8 mouse cellular contexts compared by ENCODE assay signal in genomic region chr10:120478164-120478563, GRCm38 (mm10). TPM values are rescaled to one million over a fixed set of nuclear protein-coding genes. Genes with fewer than 3 reads are reported as not detected.
DNase-seq lines count a peak whose midpoint lies in the region; ATAC-seq and TF ChIP-seq lines count a peak whose summit lies in the region.

No protein-coding gene starts in this region.

- WGBS in heart, postnatal 0 days = 1% methylated on average over 16 of the region's 16 CpGs
- under 1% methylated on average over 16 of the region's 16 CpGs for WGBS in limb, embryonic 13.5 days
- WGBS in neural tube, embryonic 13.5 days = 1% methylated on average over 16 of the region's 16 CpGs

- 0 out of 2 replicates have a peak, but pooled peaks cover 6% of the 10 kb centered on the region for H3K27me3 ChIP-seq in heart, postnatal 0 days (ENCODE audit: control insufficient read depth, insufficient read depth, low read length)
- H3K27me3 ChIP-seq in limb, embryonic 13.5 days = no peaks in the 10 kb centered on the region
- peaks cover 21% of the 10 kb centered on the region for H3K27me3 ChIP-seq in neural tube, embryonic 13.5 days

- H3K9ac ChIP-seq in heart, postnatal 0 days (replicated peaks; ENCODE audit: low read depth, low read length) = no peak overlapping the region
- H3K9ac ChIP-seq in limb, embryonic 13.5 days = peak overlapping the region; percentile 100
- peak overlapping the region; percentile 31; the same call in 1 of the 2 replicates for H3K9ac ChIP-seq in neural tube, embryonic 13.5 days

- TF ChIP-seq EP300 in heart, postnatal 0 days (IDR thresholded peaks at IDR 0.05; ENCODE audit: low read depth) = no peak

- no peaks in the 10 kb centered on the region for H3K36me3 ChIP-seq in heart, postnatal 0 days (replicated peaks; ENCODE audit: control insufficient read depth, insufficient read depth, low read length)
- H3K36me3 ChIP-seq in limb, embryonic 13.5 days = no peaks in the 10 kb centered on the region
- no peaks in the 10 kb centered on the region for H3K36me3 ChIP-seq in neural tube, embryonic 13.5 days

- 0 out of 2 replicates have a peak, but pooled peaks have one; percentile 15 for ATAC-seq in common myeloid progenitor, adult 5-6 weeks (replicated peaks; ENCODE audit: low read depth, poor library complexity, severe bottlenecking)
- peak; percentile 33; the same call in 1 of the 2 replicates for ATAC-seq in heart, postnatal 0 days (ENCODE audit: insufficient read depth, low read depth)
- ATAC-seq in limb, embryonic 13.5 days (ENCODE audit: low FRiP score, low read depth) = no peak
- ATAC-seq in neural tube, embryonic 13.5 days (ENCODE audit: low read depth) = no peak

- H3K9me3 ChIP-seq in heart, postnatal 0 days (replicated peaks; ENCODE audit: control insufficient read depth, low read length) = no peaks in the 10 kb centered on the region
- H3K9me3 ChIP-seq in limb, embryonic 13.5 days = no peaks in the 10 kb centered on the region
- no peaks in the 10 kb centered on the region for H3K9me3 ChIP-seq in neural tube, embryonic 13.5 days

- H3K4me1 ChIP-seq in heart, postnatal 0 days (ENCODE audit: control insufficient read depth, insufficient read depth) = peaks cover 9% of the 10 kb centered on the region; the same call in 1 of the 2 replicates
- H3K4me1 ChIP-seq in limb, embryonic 13.5 days = peaks cover 16% of the 10 kb centered on the region
- H3K4me1 ChIP-seq in neural tube, embryonic 13.5 days (replicated peaks) = peaks cover 46% of the 10 kb centered on the region

- no peak overlapping the region for H3K27ac ChIP-seq in heart, postnatal 0 days (ENCODE audit: low read depth)
- H3K27ac ChIP-seq in limb, embryonic 13.5 days = peak overlapping the region; percentile 97; the same call in 1 of the 2 replicates
- no peak overlapping the region for H3K27ac ChIP-seq in neural tube, embryonic 13.5 days (replicated peaks)

- TF ChIP-seq CTCF in heart, postnatal 0 days (IDR thresholded peaks at IDR 0.05; ENCODE audit: low read depth) = no peak

- H3K4me2 ChIP-seq in heart, postnatal 0 days (ENCODE audit: low read depth, low read length) = peak overlapping the region; percentile 92
- peak overlapping the region; percentile 90 for H3K4me2 ChIP-seq in limb, embryonic 13.5 days (replicated peaks)
- peak overlapping the region; percentile 95 for H3K4me2 ChIP-seq in neural tube, embryonic 13.5 days

- H3K4me3 ChIP-seq in heart, postnatal 0 days (ENCODE audit: low read depth, low read length) = peak overlapping the region; percentile 73
- H3K4me3 ChIP-seq in limb, embryonic 13.5 days = peak overlapping the region; percentile 94
- H3K4me3 ChIP-seq in neural tube, embryonic 13.5 days = peak overlapping the region; percentile 70

- DNase-seq in heart, adult 11 months = peak; percentile 61
- DNase-seq in heart, adult 9 months (ENCODE audit: low spot score in 2 of 2) = no peak
- DNase-seq in heart, postnatal 0 days (ENCODE audit: low spot score) = peak; percentile 42
- DNase-seq in cerebellum, adult 11 months = no peak
- DNase-seq in urinary bladder, postnatal 25 days (ENCODE audit: low spot score) = no peak

RNA-seq across cellular contexts. Expression of gene Hmga2, which starts 1.9 kb away (rescaled TPM):
- total RNA-seq in common myeloid progenitor, adult 5-6 weeks (2017) = 6.1 and 7.0 TPM in 2 replicates
- 0.77 and 1.0 TPM in 2 replicates for total RNA-seq in heart, postnatal 0 days (2014; rRNA removed; ENCODE audit: low replicate concordance)
- 0.53 and 0.63 TPM in 2 replicates for polyA plus RNA-seq in heart, postnatal 0 days (2015; fragmentation: Nextera tagmentation; extraction: Ambion mirVana)
- polyA plus RNA-seq in limb, embryonic 13.5 days (2015; fragmentation: Nextera tagmentation; extraction: Ambion mirVana) = 88.7 and 108 TPM in 2 replicates
- polyA plus RNA-seq in neural tube, embryonic 13.5 days (2015; fragmentation: Nextera tagmentation; extraction: Ambion mirVana) = 3.7 and 8.8 TPM in 2 replicates

Comparison
In these comparisons a context has a peak if more than half of its experiments do, and no peak if none do; other contexts are left out.
1. DNase-seq: peak in heart, adult 11 months (single experiment) and heart, postnatal 0 days (single experiment); none in heart, adult 9 months (0 of 2), cerebellum, adult 11 months (single experiment) and urinary bladder, postnatal 25 days (single experiment).
2. ATAC-seq: peak in common myeloid progenitor, adult 5-6 weeks (single experiment) and heart, postnatal 0 days (single experiment); none in limb, embryonic 13.5 days (single experiment) and neural tube, embryonic 13.5 days (single experiment).
3. Peak in every context shown above with its lines, with median percentiles within 50 percentile points of each other: H3K4me2 ChIP-seq and H3K4me3 ChIP-seq.